Mouse (Mus musculus) CD4-positive, CD25-positive, alpha-beta regulatory T cell, adult 4 months (primary cell): Measurements from ENCODE around the gene Pbx1. TPM values are rescaled to one million over a fixed set of nuclear protein-coding genes. Genes with fewer than 3 reads are reported as not detected.
"Not testable (repeated sequence)": the region's sequence is repeated elsewhere in the genome, so short reads cannot be mapped to it uniquely, and the experiment has no call there.

Experiments
- ATAC-seq: one replicate; pipeline ENCODE4 v1.8.0; 2017
- polyA plus RNA-seq, 2 experiments: library from polyadenylated mRNA; unstranded; fragments of 100-300 nt; shearing (Covaris generic); gene quantifications; one replicate each; pipeline ENCODE4 v1.2.1; 2017

Gene Pbx1
- under 1 TPM; 0.11 to 0.27 TPM for polyA plus RNA-seq

- not testable (repeated sequence) for ATAC-seq
These were observed at the start of gene Pbx1 for GRCm38 (mm10) chr1:168432232-168432280. TSS of gene Pbx1 (minus strand) at chr1:168432270.

- ATAC-seq, result no peak
These were observed 47.6 kb upstream of the Pbx1 start for GRCm38 (mm10) chr1:168479626-168480025.

- ATAC-seq, result no peak
These were observed 46.8 kb upstream of the Pbx1 start for GRCm38 (mm10) chr1:168478829-168479228.

GRCm38 (mm10) chr1:168476917-168477316 is 44.8 kb upstream of the Pbx1 start:
- no peak for ATAC-seq

GRCm38 (mm10) chr1:168476216-168476897 is 44.3 kb upstream of the Pbx1 start:
- ATAC-seq, result no peak

GRCm38 (mm10) chr1:168475579-168476208 is 43.6 kb upstream of the Pbx1 start:
- ATAC-seq, result no peak

- no peak for ATAC-seq
These were observed 41.4 kb upstream of the Pbx1 start for GRCm38 (mm10) chr1:168473255-168474069.

- no peak for ATAC-seq
These were observed 40.6 kb upstream of the Pbx1 start for GRCm38 (mm10) chr1:168472545-168473254.

- no peak for ATAC-seq
These were observed 27.4 kb upstream of the Pbx1 start for GRCm38 (mm10) chr1:168459426-168459825.

- ATAC-seq, result no peak
These were observed 25.2 kb upstream of the Pbx1 start for GRCm38 (mm10) chr1:168457191-168457747.

GRCm38 (mm10) chr1:168455178-168455577 is 23.1 kb upstream of the Pbx1 start:
- no peak for ATAC-seq

- no peak for ATAC-seq
These were observed 1.6 kb upstream of the Pbx1 start for GRCm38 (mm10) chr1:168433671-168434070.

GRCm38 (mm10) chr1:168432281-168432725 is 233 bp upstream of the Pbx1 start:
- peak; percentile 80 for ATAC-seq

GRCm38 (mm10) chr1:168431711-168432231 is 299 bp downstream of the Pbx1 start:
- no peak for ATAC-seq

GRCm38 (mm10) chr1:168430868-168431710 is 981 bp downstream of the Pbx1 start:
- no peak for ATAC-seq

GRCm38 (mm10) chr1:168429856-168430644 is 2.0 kb downstream of the Pbx1 start:
- no peak for ATAC-seq

- no peak for ATAC-seq
These were observed 2.7 kb downstream of the Pbx1 start for GRCm38 (mm10) chr1:168429406-168429805.

- no peak for ATAC-seq
These were observed 3.8 kb downstream of the Pbx1 start for GRCm38 (mm10) chr1:168428255-168428654.

- no peak for ATAC-seq
These were observed 4.5 kb downstream of the Pbx1 start for GRCm38 (mm10) chr1:168427596-168427995.

GRCm38 (mm10) chr1:168426900-168427299 is 5.2 kb downstream of the Pbx1 start:
- no peak for ATAC-seq

- no peak for ATAC-seq
These were observed 5.8 kb downstream of the Pbx1 start for GRCm38 (mm10) chr1:168426281-168426680.
